In the genomic region with DNA sequence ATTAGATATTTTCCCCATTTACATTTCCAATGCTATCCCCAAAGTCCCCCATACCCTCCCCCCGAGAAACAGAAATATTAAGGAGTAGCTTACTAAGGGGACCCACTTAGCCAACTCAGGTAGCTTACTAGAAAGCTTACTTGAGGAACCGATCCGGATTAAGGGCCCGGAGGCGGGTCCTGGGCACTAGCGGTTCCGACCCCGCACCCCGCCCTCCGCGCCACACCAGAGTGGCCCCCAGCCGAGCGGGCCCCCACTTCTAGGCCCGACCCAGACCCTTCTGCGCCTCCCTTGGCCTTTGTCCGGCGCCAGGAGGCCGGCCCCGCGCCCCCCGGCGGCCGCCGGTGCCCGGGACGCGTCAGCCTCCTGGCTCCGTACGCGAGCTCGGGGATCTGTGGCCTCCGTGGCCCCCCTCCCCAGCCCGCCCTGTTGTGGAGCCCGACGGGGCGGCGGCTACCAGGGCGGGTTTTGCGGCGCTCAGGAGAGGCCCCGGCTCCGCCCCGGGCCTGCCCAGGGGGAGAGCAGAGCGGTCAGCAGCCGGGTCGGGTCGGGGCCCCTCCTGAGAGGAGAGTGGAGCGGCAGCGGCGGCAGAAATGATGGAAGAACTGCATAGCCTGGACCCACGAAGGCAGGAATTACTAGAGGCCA, we compare ENCODE assay signal across 8 mouse cellular contexts.
A peak's percentile ranks its signal among the peaks of the same experiment; 100 is the strongest.
DNase-seq lines count a peak whose midpoint lies in the region; ATAC-seq and TF ChIP-seq lines count a peak whose summit lies in the region.
"Not testable (repeated sequence)": the region's sequence is repeated elsewhere in the genome, so short reads cannot be mapped to it uniquely, and the experiment has no call there.

No protein-coding gene starts in this region.

- peak overlapping the region; percentile 59 to 66 for H3K4me3 ChIP-seq in ES-E14 (ENCODE audit: insufficient read depth in 1 of 2, low read depth in 1 of 2, low read length in 2 of 2, poor library complexity in 1 of 2, severe bottlenecking in 1 of 2)
- H3K4me3 ChIP-seq in forebrain, postnatal 0 days (ENCODE audit: low read depth, low read length), result not testable (repeated sequence)
- 0 out of 2 replicates have a peak overlapping the region, but pooled peaks have one; percentile 20 for H3K4me3 ChIP-seq in liver, adult 2 months (ENCODE audit: insufficient read depth, low read depth, low read length)
- peak overlapping the region; percentile 31 for H3K4me3 ChIP-seq in midbrain, embryonic 12.5 days

- not testable (repeated sequence) for DNase-seq in ES-E14 (ENCODE audit: low read depth, low spot score); forebrain, postnatal 0 days; liver, adult 2 months (ENCODE audit: extremely low read depth, low read depth, low spot score)
- peak; percentile 3 for DNase-seq in embryo, embryonic 10 days (ENCODE audit: low spot score)
- peak; percentile 2 to 10 for DNase-seq in heart, postnatal 10 days
- peak; percentile 2 for DNase-seq in kidney, adult 18-20 months
- peak; percentile 0 for DNase-seq in retina, postnatal 1 day

- TF ChIP-seq POLR2A in liver, adult 2 months (IDR thresholded peaks at IDR 0.05; ENCODE audit: extremely low read depth, insufficient read depth, low read length), result not testable (repeated sequence)

- H3K9me3 ChIP-seq in ES-E14 (ENCODE audit: control insufficient read depth, insufficient read depth, low read depth, low read length); forebrain, postnatal 0 days (ENCODE audit: low read length); midbrain, embryonic 12.5 days: not testable (repeated sequence)

- intact Hi-C loops in heart, postnatal 10 days (cut with DNase I), result not testable (repeated sequence)

- H3K36me3 ChIP-seq in ES-E14 (ENCODE audit: control insufficient read depth, insufficient read depth, low read length, poor library complexity, severe bottlenecking); forebrain, postnatal 0 days (ENCODE audit: insufficient read depth); liver, adult 2 months (ENCODE audit: control insufficient read depth, insufficient read depth, low read length); midbrain, embryonic 12.5 days: not testable (repeated sequence)

- in situ Hi-C loops in ES-E14 (cut with MboI; ENCODE audit: low sequenced_read_pairs in 2 of 2, unreplicated experiment in 2 of 2), result not testable (repeated sequence)

- H3K9ac ChIP-seq in ES-E14 (ENCODE audit: insufficient read depth, low read depth, low read length, poor library complexity, severe bottlenecking), result peak overlapping the region; percentile 68
- not testable (repeated sequence) for H3K9ac ChIP-seq in forebrain, postnatal 0 days; liver, adult 2 months (ENCODE audit: low read depth, low read length)
- H3K9ac ChIP-seq in midbrain, embryonic 12.5 days (replicated peaks), result 0 out of 2 replicates have a peak overlapping the region, but pooled peaks have one; percentile 6

- not testable (repeated sequence) for H3K27ac ChIP-seq in ES-E14 (ENCODE audit: insufficient read depth, low read depth, low read length, poor library complexity, severe bottlenecking); forebrain, postnatal 0 days (ENCODE audit: low read depth, low read length); liver, adult 2 months (replicated peaks; ENCODE audit: insufficient read depth, low read depth, low read length); midbrain, embryonic 12.5 days (replicated peaks)

- H3K79me2 ChIP-seq in liver, adult 2 months (ENCODE audit: control insufficient read depth, insufficient read depth, low read length), result not testable (repeated sequence)

- H3K4me2 ChIP-seq in forebrain, postnatal 0 days (ENCODE audit: low read depth), result peak overlapping the region; percentile 30
- H3K4me2 ChIP-seq in midbrain, embryonic 12.5 days (replicated peaks), result peak overlapping the region; percentile 48

- WGBS in forebrain, postnatal 0 days, result 11% methylated on average over 31 of the region's 51 CpGs
- 10% methylated on average over 50 of the region's 51 CpGs for WGBS in liver, adult 2 months
- WGBS in midbrain, embryonic 12.5 days, result 4% methylated on average over 46 of the region's 51 CpGs

- not testable (repeated sequence) for H3K27me3 ChIP-seq in forebrain, postnatal 0 days (ENCODE audit: insufficient read depth, low read length); liver, adult 2 months (ENCODE audit: control insufficient read depth, insufficient read depth, low read length); midbrain, embryonic 12.5 days

- TF ChIP-seq CTCF in forebrain, postnatal 0 days (IDR thresholded peaks at IDR 0.05; ENCODE audit: low read depth); liver, adult 2 months (IDR thresholded peaks at IDR 0.05; ENCODE audit: low read depth, low read length): not testable (repeated sequence)

- ATAC-seq in forebrain, postnatal 0 days, result peak; percentile 78
- peak; percentile 97 for ATAC-seq in midbrain, embryonic 12.5 days (ENCODE audit: low FRiP score, low read depth)

- H3K4me1 ChIP-seq in ES-E14 (ENCODE audit: control insufficient read depth in 2 of 2, insufficient read depth in 2 of 2, low read length in 2 of 2, poor library complexity in 1 of 2); forebrain, postnatal 0 days (ENCODE audit: insufficient read depth); liver, adult 2 months (ENCODE audit: control insufficient read depth, insufficient read depth, low read length); midbrain, embryonic 12.5 days: not testable (repeated sequence)
